Mouse (Mus musculus): ENCODE data around the gene Endod1. TPM values are rescaled to one million over a fixed set of nuclear protein-coding genes. Genes with fewer than 3 reads are reported as not detected.
"Not testable (repeated sequence)": the region's sequence is repeated elsewhere in the genome, so short reads cannot be mapped to it uniquely, and the experiment has no call there.

The Endod1 gene
- total RNA-seq, 2 experiments from 2014 or later: 19.1 to 20.1 TPM

DNA sequence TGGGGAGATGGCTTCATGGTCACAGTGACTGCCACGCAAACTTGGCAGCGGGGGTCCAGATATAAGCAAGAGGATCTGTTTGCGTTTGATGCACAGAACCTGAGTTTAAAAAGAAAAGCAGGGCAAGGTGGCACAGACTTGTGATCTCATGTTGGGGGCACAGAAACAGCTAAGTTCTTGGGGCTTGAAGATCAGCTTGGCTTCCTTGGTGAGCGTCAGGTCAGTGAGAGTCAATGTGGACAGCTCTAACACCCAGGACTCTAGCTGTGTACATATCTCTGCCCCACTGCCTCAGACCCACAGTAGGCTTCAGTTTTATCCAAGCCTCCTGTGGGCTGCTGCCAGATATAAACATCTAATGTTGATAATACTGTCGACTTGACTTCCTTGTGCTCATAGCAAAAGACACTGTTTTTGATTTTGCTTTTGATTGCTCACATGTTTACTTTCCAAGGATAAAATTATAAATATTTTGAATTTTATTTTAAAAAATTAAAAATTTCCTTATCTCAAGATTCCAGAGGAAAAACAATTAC lies 1.0 kb upstream of the Endod1 start:
- ATAC-seq (replicated peaks; ENCODE audit: poor library complexity): no peak

- peak; percentile 88 for ATAC-seq (replicated peaks; ENCODE audit: poor library complexity)
These were observed 671 bp downstream of the Endod1 start for GRCm38 (mm10) chr9:14380386-14381285.

DNA sequence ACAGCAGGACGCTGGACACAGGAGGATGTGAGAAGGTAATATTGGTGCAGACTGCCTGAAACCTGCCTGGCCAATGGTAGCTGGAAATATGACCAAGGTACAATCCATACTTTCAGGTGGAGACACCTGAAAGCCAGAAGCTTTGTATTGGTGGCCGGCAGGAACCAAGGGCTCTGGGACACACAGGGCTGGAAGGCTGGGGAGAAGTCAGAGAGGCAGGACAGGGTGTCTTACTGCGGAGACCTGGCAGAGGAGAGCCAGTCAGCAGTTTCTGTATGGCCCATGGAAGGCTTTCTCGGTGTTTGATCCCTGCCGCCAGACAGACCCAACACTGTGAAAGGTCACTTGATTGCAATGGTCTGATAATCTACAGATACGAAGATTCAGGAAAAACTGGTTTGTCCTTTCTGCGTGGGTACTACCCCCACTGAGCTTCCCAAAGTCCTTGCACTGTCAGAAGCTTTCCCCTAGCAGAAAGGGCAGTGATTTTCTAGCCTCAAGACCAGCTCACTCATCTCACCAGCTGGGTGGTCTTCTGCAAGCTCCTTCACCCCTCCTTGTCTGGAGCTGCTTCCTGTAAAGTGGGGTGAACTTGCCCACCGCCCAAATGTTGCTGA lies 1.4 kb downstream of the Endod1 start:
- ATAC-seq (replicated peaks; ENCODE audit: poor library complexity): no peak

- no peak for ATAC-seq (replicated peaks; ENCODE audit: poor library complexity)
These were observed 3.2 kb downstream of the Endod1 start for GRCm38 (mm10) chr9:14378151-14378550.

DNA sequence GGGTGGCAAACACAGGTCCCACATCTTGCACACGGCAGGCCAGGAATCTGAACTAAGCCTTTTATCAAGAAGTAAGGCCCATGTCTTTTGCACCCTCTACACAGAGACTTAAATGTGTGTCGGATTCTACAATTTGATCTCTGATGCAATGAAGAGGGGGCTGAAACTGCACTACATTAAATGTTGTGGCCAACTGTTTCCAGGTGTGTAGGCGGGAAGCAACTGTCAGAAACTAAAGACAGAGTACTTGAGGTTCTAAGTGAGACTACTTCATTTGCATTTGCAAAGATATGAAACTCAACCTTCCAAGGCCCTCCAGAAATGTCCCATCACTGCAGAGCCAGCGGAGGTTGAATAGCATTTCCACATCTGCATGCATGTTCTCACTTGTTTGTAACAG lies 5.2 kb downstream of the Endod1 start:
- no peak for ATAC-seq (replicated peaks; ENCODE audit: poor library complexity)

GRCm38 (mm10) chr9:14372440-14372839 lies 8.9 kb downstream of the Endod1 start:
- no peak for ATAC-seq (replicated peaks; ENCODE audit: poor library complexity)

DNA sequence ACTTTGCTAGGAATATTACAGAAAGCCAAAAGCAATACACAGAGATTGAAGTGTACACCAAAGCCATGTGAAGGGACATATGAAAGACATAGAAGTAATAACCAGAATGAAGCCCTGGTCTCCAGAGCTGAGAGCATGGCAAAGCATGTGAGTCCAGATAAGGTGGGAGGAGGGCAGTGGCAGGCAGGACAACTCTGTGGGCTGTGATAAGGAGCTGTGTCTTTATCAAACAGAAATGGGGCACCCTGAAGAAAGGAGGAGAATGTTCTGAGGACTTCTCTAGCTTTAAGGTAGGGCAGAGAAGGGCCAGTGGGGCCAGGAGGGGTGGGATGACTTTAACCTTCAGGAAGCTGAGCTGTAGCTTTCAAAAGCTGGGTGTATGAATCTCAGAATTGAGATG lies 12.0 kb downstream of the Endod1 start:
- peak; percentile 89 for ATAC-seq (replicated peaks; ENCODE audit: poor library complexity)

DNA sequence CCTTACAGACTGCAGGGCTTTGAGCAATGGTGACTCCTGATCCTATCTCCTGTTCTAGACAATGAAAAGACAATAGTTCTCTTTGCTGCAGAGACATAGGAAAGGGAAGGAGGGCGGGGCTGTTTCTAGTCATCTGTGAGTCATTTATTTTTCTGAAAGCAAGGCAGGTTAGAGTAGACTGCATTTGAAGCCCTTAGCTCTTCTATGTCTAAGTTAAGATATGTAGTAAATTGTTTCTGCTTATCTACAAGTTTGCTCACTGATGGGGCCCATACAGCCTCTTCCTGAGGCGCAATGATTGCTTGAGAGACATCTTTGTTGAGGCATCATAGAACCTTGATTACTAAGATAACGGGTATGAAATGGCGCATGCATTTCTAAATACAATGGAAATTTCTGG lies 13.5 kb downstream of the Endod1 start:
- ATAC-seq (replicated peaks; ENCODE audit: poor library complexity): no peak

- ATAC-seq (replicated peaks; ENCODE audit: poor library complexity): peak; percentile 54
These were observed 15.7 kb downstream of the Endod1 start for GRCm38 (mm10) chr9:14365481-14366125.

- no peak for ATAC-seq (replicated peaks; ENCODE audit: poor library complexity)
These were observed 16.6 kb downstream of the Endod1 start for GRCm38 (mm10) chr9:14364719-14365118.

- ATAC-seq (replicated peaks; ENCODE audit: poor library complexity): peak; percentile 71
These were observed 17.8 kb downstream of the Endod1 start for GRCm38 (mm10) chr9:14363540-14363939.

DNA sequence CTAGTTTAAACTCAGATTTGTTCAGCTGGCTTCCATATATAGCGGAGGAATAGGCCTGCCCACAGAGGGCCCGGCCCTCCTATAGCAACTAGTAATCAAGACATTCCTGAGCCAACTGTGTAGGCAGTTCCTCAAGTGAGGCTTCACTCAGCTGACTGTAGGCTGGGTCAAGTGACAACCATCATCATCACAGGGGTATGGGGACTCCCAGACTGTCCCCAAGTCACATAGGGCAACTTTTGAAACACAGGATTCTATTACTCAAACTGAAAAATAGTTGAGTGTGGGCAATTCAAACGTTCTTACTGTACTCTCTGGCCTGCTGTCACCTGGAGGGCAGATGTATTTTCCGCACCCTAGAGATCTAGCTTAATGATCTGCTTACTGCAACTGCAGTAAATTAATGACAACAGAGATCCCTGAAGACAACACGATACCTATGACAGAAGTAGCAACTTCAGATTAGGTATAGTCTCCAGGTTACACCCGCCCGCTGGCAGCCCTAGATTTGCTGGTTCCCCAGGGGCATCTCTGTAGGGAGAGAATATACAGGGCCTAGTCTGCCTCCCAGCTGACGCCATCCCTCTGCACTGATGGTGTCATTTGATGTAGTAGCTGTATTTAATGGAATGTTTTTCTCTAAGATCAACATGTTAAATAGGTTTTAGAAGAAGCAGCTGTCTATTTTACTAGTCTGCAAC lies 19.1 kb downstream of the Endod1 start:
- no peak for ATAC-seq (replicated peaks; ENCODE audit: poor library complexity)

DNA sequence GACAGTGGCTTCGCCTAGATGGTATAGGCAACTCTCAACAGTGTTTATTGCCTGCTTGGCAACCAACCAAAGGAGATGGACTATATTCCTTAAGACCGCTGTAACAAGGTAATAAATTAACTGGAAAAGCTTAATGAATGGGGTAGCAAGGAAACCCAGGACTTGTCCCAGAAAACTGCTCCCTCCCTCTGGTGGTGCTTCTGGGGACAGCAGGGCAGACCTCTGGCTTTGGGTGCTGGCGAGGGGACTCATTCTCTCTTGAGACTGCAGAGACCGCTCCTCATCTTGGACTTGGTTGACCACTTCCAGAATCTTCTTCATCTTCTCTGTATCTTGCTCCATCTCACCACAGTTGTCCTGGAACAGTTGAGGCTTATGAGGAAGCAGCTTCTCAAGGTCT lies 24.3 kb downstream of the Endod1 start:
- ATAC-seq (replicated peaks; ENCODE audit: poor library complexity): peak; percentile 68

- no peak for ATAC-seq (replicated peaks; ENCODE audit: poor library complexity)
These were observed 26.5 kb downstream of the Endod1 start for GRCm38 (mm10) chr9:14354852-14355251.

DNA sequence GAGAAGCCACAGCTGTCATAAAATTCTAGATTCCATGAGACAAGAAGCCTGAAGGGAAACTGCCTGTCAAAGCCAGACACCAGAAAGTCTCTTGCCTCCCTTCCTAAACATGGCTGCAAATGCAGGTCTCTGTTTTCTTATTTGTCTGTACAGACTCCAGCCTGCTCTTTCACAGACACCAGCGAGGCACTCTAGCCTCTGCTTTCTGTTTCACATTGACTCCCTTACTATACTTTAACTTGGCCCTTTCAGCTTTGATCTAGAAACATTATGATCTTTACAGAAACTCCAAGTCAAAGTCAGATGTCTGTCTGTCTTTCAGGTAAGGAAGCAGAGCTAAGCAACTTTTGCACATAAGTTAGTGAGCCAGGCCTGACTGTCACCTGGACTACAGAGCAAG lies 29.0 kb downstream of the Endod1 start:
- no peak for ATAC-seq (replicated peaks; ENCODE audit: poor library complexity)

- peak; percentile 29; the same call in 1 of the 2 replicates for ATAC-seq (replicated peaks; ENCODE audit: poor library complexity)
These were observed 30.5 kb downstream of the Endod1 start for GRCm38 (mm10) chr9:14350787-14351186.

DNA sequence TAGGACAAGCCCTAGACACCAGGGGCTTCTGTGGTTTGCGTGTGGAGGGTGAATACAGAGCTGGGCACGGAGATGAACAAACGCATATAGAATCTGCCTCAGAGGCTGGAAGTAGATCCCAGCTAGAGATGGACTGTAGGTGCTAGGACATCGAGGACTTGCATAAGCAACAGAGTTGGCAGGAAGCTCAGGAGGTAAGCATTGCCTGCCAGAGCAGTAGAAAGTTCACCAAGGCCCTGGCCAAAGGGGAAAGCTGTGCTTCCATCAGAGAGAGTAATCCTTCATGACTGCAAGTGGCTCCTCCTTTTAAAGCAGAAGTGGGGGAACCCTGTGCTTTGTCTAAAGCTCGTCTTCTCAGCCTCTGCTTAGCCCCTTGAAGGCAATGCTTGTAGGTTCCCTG lies 31.9 kb downstream of the Endod1 start:
- no peak for ATAC-seq (replicated peaks; ENCODE audit: poor library complexity)

- peak; percentile 91 for ATAC-seq (replicated peaks; ENCODE audit: poor library complexity)
These were observed 32.9 kb downstream of the Endod1 start for GRCm38 (mm10) chr9:14348416-14348815.

- ATAC-seq (replicated peaks; ENCODE audit: poor library complexity): not testable (repeated sequence)
These were observed 35.4 kb downstream of the Endod1 start for GRCm38 (mm10) chr9:14345866-14346265.

DNA sequence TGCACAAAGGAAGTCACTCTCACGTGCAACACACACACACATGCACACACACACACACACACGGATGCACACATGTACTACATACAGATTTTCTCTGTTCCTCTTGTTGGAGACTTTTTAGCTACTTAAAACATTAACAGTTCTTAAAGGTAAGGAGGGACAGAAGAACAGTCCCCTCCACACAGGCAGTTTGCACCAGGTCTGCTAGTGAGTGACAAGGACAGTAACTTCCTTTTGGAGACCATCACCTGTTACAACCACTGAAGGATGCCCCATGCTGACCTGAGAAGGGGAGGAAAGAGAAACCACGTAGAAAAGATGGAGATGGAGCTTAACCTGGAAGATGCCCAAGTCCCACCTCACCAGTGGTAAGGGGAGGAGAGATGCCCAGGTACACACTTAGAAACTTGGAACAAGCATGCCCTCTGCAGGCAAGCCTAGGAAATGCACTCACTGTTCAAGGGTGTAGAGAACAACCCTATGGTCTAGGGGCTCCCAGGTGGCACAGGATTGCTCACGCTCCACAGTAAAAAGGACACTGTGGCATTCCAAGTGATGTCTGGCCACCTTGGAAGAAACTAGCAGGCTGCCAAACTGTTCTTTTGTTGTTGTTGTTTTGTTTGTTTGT lies 39.2 kb downstream of the Endod1 start:
- peak; percentile 99 for ATAC-seq (replicated peaks; ENCODE audit: poor library complexity)
